Mouse (Mus musculus) forebrain, embryonic 10.5 days (tissue): Measurements from ENCODE around the gene Gm28372. TPM values are rescaled to one million over a fixed set of nuclear protein-coding genes. Genes with fewer than 3 reads are reported as not detected.
"Not testable (repeated sequence)": the region's sequence is repeated elsewhere in the genome, so short reads cannot be mapped to it uniquely, and the experiment has no call there.

Source experiments
- DNase-seq: peaks from one replicate; pipeline ENCODE4 v3.0.0-alpha.2; 2017; ENCODE audit warnings: low spot score; ENCODE audit errors: extremely low spot score
- H3K27ac ChIP-seq: fragments of 300-500 bp; sonication (generic); 2 replicates; pipeline ENCODE4 v1.5.1; 2016; ENCODE audit warnings: mild to moderate bottlenecking
- H3K27me3 ChIP-seq: fragments of 300-500 bp; sonication (generic); 2 replicates; pipeline ENCODE4 v1.6.1; 2016; ENCODE audit warnings: mild to moderate bottlenecking; ENCODE audit not compliant: poor library complexity, severe bottlenecking
- H3K36me3 ChIP-seq: fragments of 300-500 bp; sonication (generic); replicated peaks from 2 replicates; pipeline ENCODE4 v1.6.1; 2016; ENCODE audit warnings: mild to moderate bottlenecking, moderate library complexity
- H3K4me1 ChIP-seq: fragments of 300-500 bp; sonication (generic); 2 replicates; pipeline ENCODE4 v1.6.1; 2016
- H3K4me3 ChIP-seq: fragments of 300-500 bp; sonication (generic); 2 replicates; pipeline ENCODE4 v1.5.1; 2016; ENCODE audit warnings: mild to moderate bottlenecking, moderate library complexity
- H3K9me3 ChIP-seq: fragments of 300-500 bp; sonication (generic); 2 replicates; pipeline ENCODE4 v1.6.1; 2016; ENCODE audit warnings: mild to moderate bottlenecking, moderate library complexity
- WGBS: fragments of 180-500 bp; shearing (Covaris S2); methylation state at CpG from one replicate; pipeline ENCODE4 v1.1.7; 2016; 5-methylcytosine and 5-hydroxymethylcytosine counted together
- polyA plus RNA-seq: library from polyadenylated mRNA; unstranded; fragments of >200 nt; fragmentation: Nextera tagmentation; extraction: Ambion mirVana; gene quantifications from 2 replicates; pipeline ENCODE4 v1.2.1, GENCODE M21; 2016

Gm28372 gene
- 0.07 TPM in 1 of 2 replicates, not detected in the other for polyA plus RNA-seq

- H3K9me3 ChIP-seq = no peaks in the 10 kb centered on the region
- peaks cover 59% of the 10 kb centered on the region for H3K27me3 ChIP-seq
- WGBS = 89% methylated on average over 1 of the region's 1 CpGs
- no peak within 1 kb of the TSS for H3K27ac ChIP-seq
- no peaks in the 10 kb centered on the region for H3K36me3 ChIP-seq
- peaks cover 27% of the 10 kb centered on the region for H3K4me1 ChIP-seq
- H3K4me3 ChIP-seq = no peak within 1 kb of the TSS
- no peak for DNase-seq
Observed at GRCm38 (mm10) chr2:130404939-130405338, at the start of gene Gm28372, which contains the start of gene 1700020A23Rik. Gene Gm28372, plus strand, starts transcription at chr2:130405239. Gene 1700020A23Rik, plus strand, starts transcription at chr2:130405259.

- Histone ChIP-seq H3K4me3 (no peak overlapping the region), H3K9me3 (no peaks in the 10 kb centered on the region), H3K27me3 (peaks cover 48% of the 10 kb centered on the region), H3K36me3 (no peaks in the 10 kb centered on the region), H3K4me1 (peaks cover 14% of the 10 kb centered on the region), H3K27ac (no peak overlapping the region)
- 94% methylated on average over 5 of the region's 5 CpGs for WGBS
- DNase-seq = no peak
Observed at GRCm38 (mm10) chr2:130357551-130357950, 47.5 kb upstream of the Gm28372 start.

GRCm38 (mm10) chr2:130358852-130359251 lies 46.2 kb upstream of the Gm28372 start:
- peaks cover 14% of the 10 kb centered on the region for H3K4me1 ChIP-seq
- WGBS = 27% methylated on average over 5 of the region's 5 CpGs
- peaks cover 61% of the 10 kb centered on the region for H3K27me3 ChIP-seq
- H3K9me3 ChIP-seq = no peaks in the 10 kb centered on the region
- no peak overlapping the region for H3K4me3 ChIP-seq
- no peaks in the 10 kb centered on the region for H3K36me3 ChIP-seq
- no peak for DNase-seq
- no peak overlapping the region for H3K27ac ChIP-seq

GRCm38 (mm10) chr2:130362511-130363026 lies 42.5 kb upstream of the Gm28372 start:
- peaks cover 88% of the 10 kb centered on the region for H3K27me3 ChIP-seq
- H3K4me1 ChIP-seq = peaks cover 22% of the 10 kb centered on the region
- no peak overlapping the region for H3K27ac ChIP-seq
- DNase-seq = peak; percentile 64
- H3K36me3 ChIP-seq = no peaks in the 10 kb centered on the region
- WGBS = 5% methylated on average over 14 of the region's 14 CpGs
- H3K9me3 ChIP-seq = no peaks in the 10 kb centered on the region
- H3K4me3 ChIP-seq = peak overlapping the region; percentile 30; the same call in 1 of the 2 replicates

GRCm38 (mm10) chr2:130365211-130366094 lies 39.6 kb upstream of the Gm28372 start:
- Histone ChIP-seq H3K36me3 (no peaks in the 10 kb centered on the region), H3K27ac (0 out of 2 replicates have a peak overlapping the region, but pooled peaks have one; percentile 25), H3K4me3 (peak overlapping the region; percentile 54), H3K4me1 (peaks cover 25% of the 10 kb centered on the region), H3K27me3 (peaks cover 67% of the 10 kb centered on the region), H3K9me3 (no peaks in the 10 kb centered on the region)
- DNase-seq = no peak
- 6% methylated on average over 30 of the region's 30 CpGs for WGBS

GRCm38 (mm10) chr2:130367386-130367785 lies 37.7 kb upstream of the Gm28372 start:
- no peak overlapping the region for H3K27ac ChIP-seq
- H3K9me3 ChIP-seq = no peaks in the 10 kb centered on the region
- H3K4me1 ChIP-seq = peaks cover 22% of the 10 kb centered on the region
- H3K4me3 ChIP-seq = no peak overlapping the region
- no peaks in the 10 kb centered on the region for H3K36me3 ChIP-seq
- DNase-seq = no peak
- WGBS = 71% methylated on average over 4 of the region's 4 CpGs
- H3K27me3 ChIP-seq = peaks cover 47% of the 10 kb centered on the region

GRCm38 (mm10) chr2:130373026-130373425 lies 32.0 kb upstream of the Gm28372 start:
- H3K27ac ChIP-seq, H3K4me3 ChIP-seq, H3K9me3 ChIP-seq, H3K27me3 ChIP-seq, H3K36me3 ChIP-seq, DNase-seq: not testable (repeated sequence)
- WGBS = 60% methylated on average over 1 of the region's 1 CpGs
- peaks cover 12% of the 10 kb centered on the region for H3K4me1 ChIP-seq

- no peaks in the 10 kb centered on the region for H3K27me3 ChIP-seq
- DNase-seq = no peak
- H3K9me3 ChIP-seq = no peaks in the 10 kb centered on the region
- no peak overlapping the region for H3K4me3 ChIP-seq
- no peaks in the 10 kb centered on the region for H3K36me3 ChIP-seq
- H3K4me1 ChIP-seq = peaks cover 11% of the 10 kb centered on the region
- H3K27ac ChIP-seq = no peak overlapping the region
- 84% methylated on average over 4 of the region's 4 CpGs for whole genome bisulfite sequencing
Observed at GRCm38 (mm10) chr2:130374951-130375350, 30.1 kb upstream of the Gm28372 start.

GRCm38 (mm10) chr2:130383205-130383604 lies 21.8 kb upstream of the Gm28372 start:
- no peaks in the 10 kb centered on the region for H3K27me3 ChIP-seq
- H3K4me1 ChIP-seq = peaks cover 11% of the 10 kb centered on the region
- H3K36me3 ChIP-seq = no peaks in the 10 kb centered on the region
- 45% methylated on average over 3 of the region's 3 CpGs for WGBS
- no peaks in the 10 kb centered on the region for H3K9me3 ChIP-seq
- no peak for DNase-seq
- no peak overlapping the region for H3K27ac ChIP-seq
- no peak overlapping the region for H3K4me3 ChIP-seq

- no peak overlapping the region for H3K27ac ChIP-seq
- 84% methylated on average over 6 of the region's 6 CpGs for WGBS
- peaks cover 11% of the 10 kb centered on the region for H3K4me1 ChIP-seq
- H3K36me3 ChIP-seq = no peaks in the 10 kb centered on the region
- H3K9me3 ChIP-seq = no peaks in the 10 kb centered on the region
- H3K27me3 ChIP-seq = no peaks in the 10 kb centered on the region
- no peak overlapping the region for H3K4me3 ChIP-seq
- no peak for DNase-seq
Observed at GRCm38 (mm10) chr2:130383895-130384294, 21.1 kb upstream of the Gm28372 start.

GRCm38 (mm10) chr2:130386212-130386611 lies 18.8 kb upstream of the Gm28372 start:
- no peak for DNase-seq
- H3K27me3 ChIP-seq = no peaks in the 10 kb centered on the region
- peaks cover 10% of the 10 kb centered on the region for H3K36me3 ChIP-seq
- no peaks in the 10 kb centered on the region for H3K9me3 ChIP-seq
- peaks cover 11% of the 10 kb centered on the region for H3K4me1 ChIP-seq
- H3K4me3 ChIP-seq = no peak overlapping the region
- no peak overlapping the region for H3K27ac ChIP-seq
- 67% methylated on average over 1 of the region's 1 CpGs for WGBS

- H3K4me3 ChIP-seq = no peak overlapping the region
- no peaks in the 10 kb centered on the region for H3K27me3 ChIP-seq
- no peaks in the 10 kb centered on the region for H3K9me3 ChIP-seq
- no peak overlapping the region for H3K27ac ChIP-seq
- no peaks in the 10 kb centered on the region for H3K4me1 ChIP-seq
- DNase-seq = no peak
- WGBS = 80% methylated on average over 2 of the region's 2 CpGs
- peaks cover 27% of the 10 kb centered on the region for H3K36me3 ChIP-seq
Observed at GRCm38 (mm10) chr2:130388796-130389195, 16.2 kb upstream of the Gm28372 start.

- 85% methylated on average over 11 of the region's 11 CpGs for WGBS
- no peaks in the 10 kb centered on the region for H3K9me3 ChIP-seq
- H3K36me3 ChIP-seq = peaks cover 49% of the 10 kb centered on the region
- peaks cover 7% of the 10 kb centered on the region for H3K27me3 ChIP-seq
- H3K4me3 ChIP-seq = no peak overlapping the region
- no peak overlapping the region for H3K27ac ChIP-seq
- DNase-seq = no peak
- peaks cover 3% of the 10 kb centered on the region; the same call in 1 of the 2 replicates for H3K4me1 ChIP-seq
Observed at GRCm38 (mm10) chr2:130390993-130391625, 13.9 kb upstream of the Gm28372 start.
